Mouse (Mus musculus) hindbrain, embryonic 11.5 days (tissue): Measurements from ENCODE around the gene Clec11a. TPM values are rescaled to one million over a fixed set of nuclear protein-coding genes. Genes with fewer than 3 reads are reported as not detected.

ENCODE experiments used
- ATAC-seq: fragments of 200-750 bp; cut with Nextera tagmentation; 2 replicates; pipeline ENCODE4 v1.8.0; 2017; ENCODE audit warnings: mild to moderate bottlenecking, moderate TSS enrichment, moderate library complexity; ENCODE audit not compliant: low FRiP score
- DNase-seq: peaks from one replicate; pipeline ENCODE4 v3.0.0-alpha.2; 2015; ENCODE audit warnings: low spot score
- H3K27ac ChIP-seq: fragments of 300-500 bp; sonication (generic); 2 replicates; pipeline ENCODE4 v1.5.1; 2014; ENCODE audit warnings: mild to moderate bottlenecking, low read depth, low read length
- H3K27me3 ChIP-seq: fragments of 300-500 bp; sonication (generic); 2 replicates; pipeline ENCODE4 v1.6.1; 2014; ENCODE audit warnings: mild to moderate bottlenecking, low read length, moderate library complexity, mixed read lengths; ENCODE audit not compliant: control insufficient read depth, insufficient read depth
- H3K36me3 ChIP-seq: fragments of 300-500 bp; sonication (generic); 2 replicates; pipeline ENCODE4 v1.6.1; 2014; ENCODE audit warnings: mild to moderate bottlenecking, low read length, moderate library complexity, mixed read lengths; ENCODE audit not compliant: control insufficient read depth, insufficient read depth
- H3K4me1 ChIP-seq: fragments of 300-500 bp; sonication (generic); replicated peaks from 2 replicates; pipeline ENCODE4 v1.6.1; 2014; ENCODE audit warnings: low read length, mixed read lengths; ENCODE audit not compliant: control insufficient read depth, insufficient read depth
- H3K4me2 ChIP-seq: fragments of 300-500 bp; sonication (generic); replicated peaks from 2 replicates; pipeline ENCODE4 v1.6.1; 2014; ENCODE audit warnings: mild to moderate bottlenecking, low read depth, low read length
- H3K4me3 ChIP-seq: fragments of 300-500 bp; sonication (generic); 2 replicates; pipeline ENCODE4 v1.5.1; 2014; ENCODE audit warnings: low read depth, low read length
- H3K9ac ChIP-seq: fragments of 300-500 bp; sonication (generic); 2 replicates; pipeline ENCODE4 v1.6.1; 2014; ENCODE audit warnings: low read depth, low read length
- H3K9me3 ChIP-seq: fragments of 300-500 bp; sonication (generic); 2 replicates; pipeline ENCODE4 v1.6.1; 2016; ENCODE audit warnings: low read length; ENCODE audit not compliant: control insufficient read depth
- WGBS: fragments of 180-500 bp; shearing (Covaris S2); extraction: QIAGEN DNeasy Blood & Tissue Kit; methylation state at CpG from one replicate; pipeline ENCODE4 v1.1.7; 2014; 5-methylcytosine and 5-hydroxymethylcytosine counted together
- polyA plus RNA-seq: library from polyadenylated mRNA; unstranded; fragments of >200 nt; fragmentation: Nextera tagmentation; extraction: Ambion mirVana; gene quantifications from 2 replicates; pipeline ENCODE4 v1.2.1, GENCODE M21; 2014

The Clec11a gene
- polyA plus RNA-seq, 1 experiment from 2014 or later = 2.7 TPM

GRCm38 (mm10) chr7:44262791-44263643, 43.7 kb downstream of the Clec11a start:
- H3K9ac ChIP-seq = no peak overlapping the region
- H3K9me3 ChIP-seq = no peaks in the 10 kb centered on the region
- H3K36me3 ChIP-seq = no peaks in the 10 kb centered on the region

GRCm38 (mm10) chr7:44261147-44261546, 45.6 kb downstream of the Clec11a start, which contains the start of gene Gm15517:
Gene Gm15517 (plus strand): TSS chr7:44261447.
- ATAC-seq = no peak
- H3K4me1 ChIP-seq = no peaks in the 10 kb centered on the region
- H3K9me3 ChIP-seq = no peaks in the 10 kb centered on the region
- no peak within 1 kb of the TSS for H3K27ac ChIP-seq
- no peaks in the 10 kb centered on the region; the same call in 1 of the 2 replicates for H3K27me3 ChIP-seq
- H3K4me3 ChIP-seq = no peak within 1 kb of the TSS
- no peak within 1 kb of the TSS for H3K9ac ChIP-seq
- H3K4me2 ChIP-seq = no peak within 1 kb of the TSS
- no peak for DNase-seq
- H3K36me3 ChIP-seq = no peaks in the 10 kb centered on the region
- WGBS = 53% methylated on average over 5 of the region's 5 CpGs

More at GRCm38 (mm10) chr7:44262791-44263643, 43.7 kb downstream of the Clec11a start:
- peak; percentile 98 for DNase-seq
- no peak overlapping the region for H3K27ac ChIP-seq
- peak overlapping the region; percentile 41 for H3K4me2 ChIP-seq
- no peaks in the 10 kb centered on the region for H3K4me1 ChIP-seq
- H3K27me3 ChIP-seq = no peaks in the 10 kb centered on the region; the same call in 1 of the 2 replicates
- 2% methylated on average over 34 of the region's 34 CpGs for WGBS
- no peak overlapping the region for H3K4me3 ChIP-seq
- peak; percentile 76 for ATAC-seq

- no peak for ATAC-seq
- H3K27me3 ChIP-seq = no peaks in the 10 kb centered on the region; the same call in 1 of the 2 replicates
- DNase-seq = no peak
- H3K36me3 ChIP-seq = no peaks in the 10 kb centered on the region
- H3K4me1 ChIP-seq = no peaks in the 10 kb centered on the region
- H3K27ac ChIP-seq = no peak overlapping the region
- no peak overlapping the region for H3K9ac ChIP-seq
- no peaks in the 10 kb centered on the region for H3K9me3 ChIP-seq
- no peak overlapping the region for H3K4me3 ChIP-seq
- 73% methylated on average over 6 of the region's 6 CpGs for WGBS
- no peak overlapping the region for H3K4me2 ChIP-seq
These were observed 46.3 kb downstream of the Clec11a start for GRCm38 (mm10) chr7:44260410-44260809.

- no peak for ATAC-seq
- 72% methylated on average over 4 of the region's 4 CpGs for WGBS
These were observed 49.4 kb downstream of the Clec11a start, which contains the start of gene Acp4 for GRCm38 (mm10) chr7:44257278-44257677. Gene Acp4 (minus strand): TSS chr7:44257378.

GRCm38 (mm10) chr7:44254930-44255329, 51.8 kb downstream of the Clec11a start:
- Histone ChIP-seq H3K4me1 (no peaks in the 10 kb centered on the region), H3K27ac (no peak overlapping the region), H3K4me2 (no peak overlapping the region), H3K4me3 (no peak overlapping the region), H3K9ac (no peak overlapping the region), H3K9me3 (no peaks in the 10 kb centered on the region), H3K27me3 (no peaks in the 10 kb centered on the region), H3K36me3 (peaks cover 7% of the 10 kb centered on the region)
- 82% methylated on average over 6 of the region's 6 CpGs for WGBS
- ATAC-seq (no peak), DNase-seq (no peak)

More at GRCm38 (mm10) chr7:44257278-44257677, 49.4 kb downstream of the Clec11a start, which contains the start of gene Acp4:
- Histone ChIP-seq H3K27ac (no peak within 1 kb of the TSS), H3K27me3 (no peaks in the 10 kb centered on the region; the same call in 1 of the 2 replicates), H3K36me3 (no peaks in the 10 kb centered on the region), H3K9ac (no peak within 1 kb of the TSS), H3K4me2 (no peak within 1 kb of the TSS), H3K9me3 (no peaks in the 10 kb centered on the region), H3K4me3 (no peak within 1 kb of the TSS), H3K4me1 (no peaks in the 10 kb centered on the region)
- no peak for DNase-seq

GRCm38 (mm10) chr7:44253023-44253616, 53.6 kb downstream of the Clec11a start:
- 70% methylated on average over 15 of the region's 15 CpGs for WGBS
- H3K36me3 ChIP-seq = peaks cover 17% of the 10 kb centered on the region
- no peak overlapping the region for H3K9ac ChIP-seq
- H3K4me1 ChIP-seq = 0 out of 2 replicates have a peak, but pooled peaks cover 2% of the 10 kb centered on the region
- no peak overlapping the region for H3K4me2 ChIP-seq
- ATAC-seq = no peak
- no peaks in the 10 kb centered on the region for H3K9me3 ChIP-seq
- H3K4me3 ChIP-seq = no peak overlapping the region
- no peak for DNase-seq
- no peak overlapping the region for H3K27ac ChIP-seq
- no peaks in the 10 kb centered on the region for H3K27me3 ChIP-seq

Other genes with a start within 250 kb of the Clec11a start
- not detected in 2 replicates for gene Klk1b21, start 204.6 kb downstream of the Clec11a start, polyA plus RNA-seq
- gene Klk1b22, start 194.2 kb downstream of the Clec11a start, polyA plus RNA-seq = not detected in 2 replicates
- gene Klk1b16, start 170.1 kb downstream of the Clec11a start, polyA plus RNA-seq = not detected in 2 replicates
- 0.32 TPM in 1 of 2 replicates, not detected in the other for gene Klk1b24, start 118.7 kb downstream of the Clec11a start, polyA plus RNA-seq
- gene Klk1b3, start 108.7 kb downstream of the Clec11a start, polyA plus RNA-seq = not detected in 2 replicates
- not detected in 2 replicates for gene Klk1b4, start 99.5 kb downstream of the Clec11a start, polyA plus RNA-seq
- not detected in 2 replicates for gene Klk1b5, start 91.0 kb downstream of the Clec11a start, polyA plus RNA-seq
- gene Klk1, start 81.5 kb downstream of the Clec11a start, polyA plus RNA-seq = not detected in 2 replicates
- gene Gm36864, start 70.7 kb downstream of the Clec11a start, polyA plus RNA-seq = not detected in 2 replicates
- 0.81 and 1.4 TPM in 2 replicates for gene 1700028J19Rik, start 60.2 kb downstream of the Clec11a start, polyA plus RNA-seq
- gene 2410002F23Rik, start 60.2 kb downstream of the Clec11a start, polyA plus RNA-seq = 97.1 and 113 TPM in 2 replicates
- not detected in 2 replicates for gene Acp4, start 49.5 kb downstream of the Clec11a start, polyA plus RNA-seq
- not detected in 2 replicates for gene Gm15517, start 45.5 kb downstream of the Clec11a start, polyA plus RNA-seq
- gene Shank1, start 3.4 kb upstream of the Clec11a start, polyA plus RNA-seq = 5.1 and 6.9 TPM in 2 replicates
- gene Syt3, start 77.2 kb upstream of the Clec11a start, polyA plus RNA-seq = 2.4 and 3.5 TPM in 2 replicates
- 1.3 and 1.4 TPM in 2 replicates for gene 1700008O03Rik, start 78.9 kb upstream of the Clec11a start, polyA plus RNA-seq
- gene Lrrc4b, start 122.1 kb upstream of the Clec11a start, polyA plus RNA-seq = 9.1 and 11.4 TPM in 2 replicates
- gene Aspdh, start 158.5 kb upstream of the Clec11a start, polyA plus RNA-seq = 1.2 and 2.1 TPM in 2 replicates
- 57.3 and 59.1 TPM in 2 replicates for gene Josd2, start 161.1 kb upstream of the Clec11a start, polyA plus RNA-seq
- 90.2 and 97.2 TPM in 2 replicates for gene Emc10, start 189.6 kb upstream of the Clec11a start, polyA plus RNA-seq
- gene Fam71e1, start 189.7 kb upstream of the Clec11a start, polyA plus RNA-seq = 13.5 and 20.6 TPM in 2 replicates
- 0.07 and 0.19 TPM in 2 replicates for gene Mybpc2, start 217.8 kb upstream of the Clec11a start, polyA plus RNA-seq
- gene Spib, start 225.2 kb upstream of the Clec11a start, polyA plus RNA-seq = not detected in 2 replicates
- gene Pold1, start 241.9 kb upstream of the Clec11a start, polyA plus RNA-seq = 40.9 and 43.2 TPM in 2 replicates
- 70.8 and 72.7 TPM in 2 replicates for gene Nr1h2, start 247.0 kb upstream of the Clec11a start, polyA plus RNA-seq